Mouse (Mus musculus) adrenal gland, adult (tissue): Measurements from ENCODE around the gene Asb4.

Experiments
- DNase-seq, 2 experiments: peaks; one replicate each; pipeline ENCODE4 v3.0.0; 2022 to 2023; ENCODE audit warnings: low spot score in 1 of 2; ENCODE audit not compliant: inconsistent age in 2 of 2

Asb4 gene

GRCm38 (mm10) chr6:5443104-5443863 is 60.1 kb downstream of the Asb4 start:
- DNase-seq: peak; percentile 48 to 67

- DNase-seq: no peak
Measured at GRCm38 (mm10) chr6:5444331-5444898, 61.2 kb downstream of the Asb4 start.

- DNase-seq: no peak
Measured at GRCm38 (mm10) chr6:5447013-5447412, 63.8 kb downstream of the Asb4 start.

GRCm38 (mm10) chr6:5447546-5447945 is 64.4 kb downstream of the Asb4 start:
- DNase-seq: no peak

GRCm38 (mm10) chr6:5448396-5448795 is 65.2 kb downstream of the Asb4 start:
- no peak for DNase-seq

- no peak for DNase-seq
Measured at GRCm38 (mm10) chr6:5449878-5450277, 66.7 kb downstream of the Asb4 start.

- DNase-seq: no peak
Measured at GRCm38 (mm10) chr6:5455836-5456235, 72.7 kb downstream of the Asb4 start.

- DNase-seq: no peak
Measured at GRCm38 (mm10) chr6:5470480-5471318, 87.5 kb downstream of the Asb4 start.

GRCm38 (mm10) chr6:5472692-5473091 is 89.5 kb downstream of the Asb4 start:
- no peak for DNase-seq

- no peak for DNase-seq
Measured at GRCm38 (mm10) chr6:5474021-5474420, 90.8 kb downstream of the Asb4 start.

GRCm38 (mm10) chr6:5481066-5481465 is 97.9 kb downstream of the Asb4 start:
- no peak for DNase-seq

GRCm38 (mm10) chr6:5482270-5482783 is 99.1 kb downstream of the Asb4 start:
- no peak for DNase-seq
